Mouse (Mus musculus): ENCODE data around the gene Cyct.
A peak's percentile ranks its signal among the peaks of the same experiment; 100 is the strongest.

Cyct gene

DNA sequence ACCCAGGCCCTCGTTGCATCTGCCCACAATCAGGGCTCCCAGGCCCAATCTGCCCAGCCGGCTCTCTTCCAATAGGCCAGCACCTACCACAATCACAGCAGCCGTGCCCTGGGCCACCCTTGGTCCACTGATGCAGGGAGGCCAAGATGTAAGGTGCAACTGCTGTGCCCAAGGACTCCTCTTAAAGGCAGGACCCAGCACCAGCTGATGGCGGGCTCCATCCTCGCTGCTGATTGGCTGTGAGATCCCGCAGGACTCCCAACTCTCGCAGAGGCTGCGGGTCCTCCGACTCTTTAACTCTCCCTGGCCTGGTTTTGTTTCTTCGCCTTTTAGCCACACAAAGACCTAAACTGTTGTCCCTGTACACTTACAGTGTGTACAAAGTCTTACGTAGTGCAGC is at the start of gene Cyct:
TSS of gene Cyct (minus strand) at position 225 of the 400 bp plus-strand sequence.
- no peak for DNase-seq (ENCODE audit: low read depth, low spot score)

DNA sequence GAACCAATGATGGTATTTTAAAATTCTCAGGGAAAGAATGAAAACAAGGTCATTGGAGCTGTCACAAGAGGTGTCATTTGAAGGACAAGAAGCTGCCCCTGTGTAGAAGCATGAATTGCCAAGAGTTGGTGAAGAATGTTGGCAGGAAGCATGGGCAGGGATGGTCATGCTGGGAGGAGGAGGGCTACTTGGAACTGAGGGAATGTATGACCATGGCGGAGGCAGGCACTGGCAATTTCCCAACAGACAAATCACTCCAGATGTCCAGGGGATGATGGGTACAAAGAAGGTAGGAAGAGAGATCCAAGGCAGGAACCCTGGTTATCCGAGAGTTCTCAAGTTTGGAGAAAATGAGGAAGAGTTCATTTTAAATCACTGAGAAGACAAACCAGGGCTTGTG is 49.7 kb upstream of the Cyct start:
- DNase-seq (ENCODE audit: low read depth, low spot score) = no peak

DNA sequence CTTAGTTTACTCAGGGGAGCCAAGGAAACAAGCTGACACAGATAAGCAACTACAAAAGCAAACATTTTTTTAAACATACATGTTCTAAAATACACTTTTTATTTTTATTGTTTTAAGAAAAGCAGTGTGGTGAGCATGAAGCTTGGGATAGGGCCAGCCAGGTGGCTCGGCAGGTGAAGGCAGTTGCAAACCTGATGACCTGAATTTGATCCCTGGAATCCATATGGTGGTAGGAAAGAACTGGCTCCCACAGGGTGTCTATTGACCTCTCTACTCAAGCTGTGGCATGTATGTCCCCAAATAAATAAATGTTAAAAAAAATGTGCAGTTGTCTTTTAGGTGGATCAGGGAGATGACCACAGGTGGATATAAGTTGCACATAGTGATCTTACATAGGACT is 49.3 kb upstream of the Cyct start:
- DNase-seq (ENCODE audit: low read depth, low spot score) = no peak

DNA sequence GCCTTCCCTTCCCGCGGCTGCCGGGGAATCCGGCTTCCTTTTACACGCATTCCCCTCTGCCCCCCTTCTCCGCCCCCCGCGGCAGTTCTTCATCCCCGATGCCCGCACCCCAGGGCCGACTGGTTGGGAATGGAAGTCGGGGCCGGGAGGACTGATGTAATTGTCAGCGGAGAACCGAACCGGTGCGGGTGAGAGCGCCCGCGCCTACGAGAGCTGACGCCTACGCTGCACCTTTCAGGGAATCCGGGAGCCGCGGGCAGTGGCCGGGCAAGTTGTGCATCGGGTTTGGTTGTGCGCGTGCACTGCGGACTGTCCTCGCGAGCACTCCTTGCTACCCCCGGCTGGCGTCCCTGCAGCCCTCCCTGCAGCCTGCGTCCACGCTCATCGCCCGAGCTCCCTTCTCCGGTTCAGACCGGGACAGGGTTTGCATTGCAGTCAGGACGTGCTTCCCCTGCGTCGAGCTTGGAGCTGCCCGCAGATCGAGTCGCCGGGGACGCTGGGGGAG is 46.7 kb upstream of the Cyct start:
- peak; percentile 39 for DNase-seq (ENCODE audit: low read depth, low spot score)

GRCm38 (mm10) chr2:76406151-76406936 is 46.1 kb upstream of the Cyct start, which contains the start of gene Osbpl6:
Gene Osbpl6 (plus strand): TSS chr2:76406508.
- DNase-seq (ENCODE audit: low read depth, low spot score) = peak; percentile 65

- DNase-seq (ENCODE audit: low read depth, low spot score) = peak; percentile 32
These were observed 45.4 kb upstream of the Cyct start for GRCm38 (mm10) chr2:76405596-76406150.

- DNase-seq (ENCODE audit: low read depth, low spot score) = no peak
These were observed 39.9 kb upstream of the Cyct start for GRCm38 (mm10) chr2:76400178-76400577.

DNA sequence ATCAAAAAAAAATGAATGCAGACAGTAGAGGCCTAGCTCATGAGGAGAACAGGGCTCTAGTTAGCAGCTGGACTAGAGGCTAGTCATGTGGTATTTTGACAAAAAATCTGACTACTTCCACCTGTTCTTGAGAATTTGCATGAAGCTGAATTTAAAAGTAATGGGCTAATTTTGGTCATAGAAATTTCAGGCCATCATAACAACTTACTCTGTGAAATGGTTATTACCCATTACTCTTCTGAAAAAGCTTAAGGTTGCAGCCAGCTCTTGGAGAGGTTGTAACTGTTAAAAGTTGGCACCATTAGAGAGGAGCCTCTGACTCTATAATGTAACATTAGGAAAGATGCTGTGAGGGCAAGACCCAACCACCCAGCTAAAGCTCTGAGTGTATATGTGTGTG is 26.3 kb upstream of the Cyct start:
- DNase-seq (ENCODE audit: low read depth, low spot score) = no peak

- DNase-seq (ENCODE audit: low read depth, low spot score) = no peak
These were observed 18.4 kb upstream of the Cyct start for GRCm38 (mm10) chr2:76378646-76379045.

- DNase-seq (ENCODE audit: low read depth, low spot score) = no peak
These were observed 14.4 kb upstream of the Cyct start for GRCm38 (mm10) chr2:76374544-76375206.

- DNase-seq (ENCODE audit: low read depth, low spot score) = no peak
These were observed 12.0 kb upstream of the Cyct start for GRCm38 (mm10) chr2:76372244-76372643.

GRCm38 (mm10) chr2:76370656-76370922 is 10.3 kb upstream of the Cyct start:
- no peak for DNase-seq (ENCODE audit: low read depth, low spot score)

GRCm38 (mm10) chr2:76369821-76370655 is 9.8 kb upstream of the Cyct start, which contains the start of gene Rbm45:
Gene Rbm45 (plus strand): TSS chr2:76369984.
- peak; percentile 71 for DNase-seq (ENCODE audit: low read depth, low spot score)

DNA sequence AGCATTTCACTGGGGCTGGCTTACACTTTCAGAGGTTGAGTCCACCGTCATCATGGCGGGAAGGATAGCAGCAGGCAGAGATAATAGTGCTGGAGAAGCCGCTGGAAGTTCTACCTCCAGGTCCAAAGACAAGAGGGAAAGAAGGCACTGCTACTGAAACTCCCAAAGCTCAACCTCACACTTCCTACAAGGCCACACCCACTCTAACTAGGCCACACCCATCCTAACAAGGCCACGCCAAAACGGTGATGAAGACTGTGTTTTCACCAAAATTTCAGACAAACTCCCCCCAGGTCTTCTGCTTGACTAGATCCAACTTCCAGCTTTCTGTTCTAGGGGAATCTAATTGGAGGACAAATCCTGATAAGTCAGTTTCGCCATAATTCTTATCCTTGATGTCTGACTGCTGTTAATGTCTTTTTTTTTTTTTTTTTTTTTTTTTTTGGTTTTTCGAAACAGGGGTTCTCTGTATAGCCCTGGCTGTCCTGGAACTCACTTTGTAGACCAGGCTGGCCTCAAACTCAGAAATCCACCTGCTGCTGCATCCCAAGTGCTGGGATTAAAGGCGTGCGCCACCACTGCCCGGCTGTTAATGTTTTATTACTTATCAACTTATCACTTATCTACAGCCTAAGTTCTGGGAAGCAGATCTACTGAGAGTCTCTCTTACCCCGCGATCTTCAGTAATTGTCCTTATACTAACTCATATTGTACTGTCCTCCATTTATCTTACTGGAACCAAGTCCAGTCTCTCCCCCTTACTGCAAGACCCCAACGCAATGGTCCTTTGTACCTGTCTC is 8.8 kb upstream of the Cyct start:
- DNase-seq (ENCODE audit: low read depth, low spot score) = no peak

- DNase-seq (ENCODE audit: low read depth, low spot score) = peak; percentile 49
These were observed 7.1 kb upstream of the Cyct start for GRCm38 (mm10) chr2:76367188-76367922.

- DNase-seq (ENCODE audit: low read depth, low spot score) = no peak
These were observed 5.6 kb upstream of the Cyct start for GRCm38 (mm10) chr2:76365811-76366210.

- no peak for DNase-seq (ENCODE audit: low read depth, low spot score)
These were observed 1.9 kb upstream of the Cyct start for GRCm38 (mm10) chr2:76362111-76362510.

- DNase-seq (ENCODE audit: low read depth, low spot score) = no peak
These were observed 12.4 kb downstream of the Cyct start for GRCm38 (mm10) chr2:76347839-76348238.

DNA sequence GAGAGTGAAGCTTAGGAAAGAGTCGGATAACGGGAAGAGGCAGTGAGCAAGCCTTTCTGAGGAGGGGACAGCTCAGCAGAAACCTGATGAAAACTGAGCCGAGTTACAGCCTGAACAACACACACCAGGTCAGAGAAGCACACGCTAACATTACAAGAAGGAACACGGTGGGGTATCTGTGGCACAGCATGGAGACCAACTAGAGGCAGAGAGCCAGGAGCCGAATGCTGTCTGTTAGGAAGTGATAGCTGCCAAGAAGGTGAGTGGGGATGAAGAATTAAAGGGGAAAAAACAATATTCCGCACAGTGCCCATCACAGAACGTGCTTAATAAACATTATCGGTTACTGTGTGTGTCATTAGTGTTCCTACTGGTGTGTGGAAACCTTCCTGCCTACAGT is 18.1 kb downstream of the Cyct start:
- no peak for DNase-seq (ENCODE audit: low read depth, low spot score)
